Mouse (Mus musculus): ENCODE measurements at regions not wholly inside any gene's neighbourhood (a gene's known extent, or its start where the extent isn't known, plus 50 kb on each side); places are given as distances from the start of the nearest gene placed in this dataset.

DNA sequence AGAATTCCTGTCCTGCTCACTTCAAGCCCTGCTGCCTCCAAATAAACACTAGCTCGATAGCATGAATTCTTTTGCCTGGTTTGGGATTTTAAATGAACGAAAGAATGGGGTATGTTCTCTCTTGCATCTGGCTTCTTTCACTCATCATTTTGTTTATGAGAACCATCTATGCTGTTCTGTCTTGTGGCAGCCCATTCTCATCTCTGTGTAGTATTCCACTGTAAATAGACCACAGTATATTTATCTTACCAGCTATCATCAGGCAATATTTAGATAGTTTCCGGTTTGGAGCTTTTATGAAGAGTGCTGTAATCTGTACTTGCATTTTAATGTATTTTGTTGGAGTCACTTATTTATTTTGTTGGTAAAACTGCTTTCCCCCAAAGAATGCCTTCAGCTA is 222.4 kb upstream of the Rps6ka3 start:
- Histone ChIP-seq H3K27me3 (no peaks in the 10 kb centered on the region), H3K4me2 (no peak overlapping the region), H3K9me3 (replicated peaks) (no peaks in the 10 kb centered on the region), H3K4me3 (no peak overlapping the region), H3K36me3 (ENCODE audit: poor library complexity, severe bottlenecking) (no peaks in the 10 kb centered on the region), H3K9ac (no peak overlapping the region), H3K27ac (no peak overlapping the region), H3K4me1 (no peaks in the 10 kb centered on the region)
- ATAC-seq: no peak
- 78% methylated on average over 3 of the region's 3 CpGs for WGBS

DNA sequence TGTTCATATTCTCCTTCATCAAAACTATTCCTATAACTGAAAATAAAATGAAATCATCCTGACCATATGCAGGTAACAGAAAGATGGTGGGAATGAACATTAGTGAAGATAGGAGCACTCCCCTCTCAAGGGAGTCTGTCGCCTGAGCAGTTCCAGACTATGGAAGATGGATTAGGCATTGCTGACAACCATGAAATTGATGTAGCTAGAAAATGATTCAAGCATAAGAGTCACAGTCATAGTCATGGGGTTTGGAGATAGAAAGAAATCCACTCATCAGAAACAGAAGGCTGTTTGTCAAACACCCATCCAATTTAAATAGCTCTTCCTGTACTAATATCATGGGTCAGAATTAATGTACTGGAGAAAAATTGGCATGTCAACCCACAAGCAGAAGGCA is 191.2 kb upstream of the Rps6ka3 start:
- no peak for ATAC-seq
- Histone ChIP-seq H3K36me3 (ENCODE audit: poor library complexity, severe bottlenecking) (no peaks in the 10 kb centered on the region), H3K4me3 (no peak overlapping the region), H3K9ac (no peak overlapping the region), H3K4me1 (no peaks in the 10 kb centered on the region), H3K4me2 (no peak overlapping the region), H3K27ac (no peak overlapping the region), H3K27me3 (no peaks in the 10 kb centered on the region), H3K9me3 (replicated peaks) (no peaks in the 10 kb centered on the region)
- 93% methylated on average over 1 of the region's 1 CpGs for WGBS

DNA sequence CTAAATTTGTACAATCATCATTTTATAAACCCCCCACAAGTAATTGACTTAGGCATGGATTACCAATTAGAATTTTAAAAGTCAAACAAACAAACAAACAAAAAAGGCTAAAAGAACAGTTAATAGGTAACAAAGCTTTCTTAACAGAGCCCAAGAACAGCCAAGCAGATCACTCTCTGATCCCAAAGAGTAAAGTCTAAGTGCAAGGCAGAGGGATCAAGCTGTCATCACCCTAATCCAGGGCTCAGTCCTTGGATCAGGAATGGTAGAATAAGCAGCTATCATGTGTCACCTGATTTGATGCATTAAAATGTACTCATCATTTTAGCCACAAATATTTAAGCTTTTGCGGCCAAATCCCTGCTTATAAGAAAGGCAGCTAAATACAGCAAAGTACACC is 183.8 kb upstream of the Rps6ka3 start:
- no peak overlapping the region for H3K4me3 ChIP-seq
- no peaks in the 10 kb centered on the region for H3K4me1 ChIP-seq
- no peak overlapping the region for H3K27ac ChIP-seq
- no peak overlapping the region for H3K9ac ChIP-seq
- no peak overlapping the region for H3K4me2 ChIP-seq
- no peaks in the 10 kb centered on the region for H3K9me3 ChIP-seq (replicated peaks)
- no peaks in the 10 kb centered on the region for H3K36me3 ChIP-seq (ENCODE audit: poor library complexity, severe bottlenecking)
- ATAC-seq: no peak
- H3K27me3 ChIP-seq: no peaks in the 10 kb centered on the region
- WGBS: 92% methylated on average over 1 of the region's 1 CpGs

DNA sequence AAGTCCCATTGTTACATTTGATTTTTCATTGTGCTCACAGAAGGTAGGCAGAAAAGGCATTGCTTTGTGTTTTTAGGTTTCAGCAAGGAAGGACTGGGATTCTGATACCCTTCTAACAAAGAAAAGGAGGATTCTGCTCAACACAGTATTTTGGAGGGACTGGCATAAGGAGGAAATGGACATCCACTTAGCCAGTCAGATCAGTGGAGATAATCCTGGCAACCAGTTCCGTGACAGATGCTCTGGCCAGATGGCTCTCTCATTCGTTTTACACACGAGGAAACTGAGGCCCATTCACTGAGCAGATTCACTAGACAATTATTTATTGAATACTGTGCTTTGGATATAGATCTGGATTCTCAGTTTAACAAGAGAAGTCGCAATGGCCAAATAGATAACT is 178.2 kb upstream of the Rps6ka3 start:
- no peak overlapping the region for H3K9ac ChIP-seq
- H3K4me3 ChIP-seq: no peak overlapping the region
- no peaks in the 10 kb centered on the region for H3K4me1 ChIP-seq
- ATAC-seq: no peak
- no peaks in the 10 kb centered on the region for H3K9me3 ChIP-seq (replicated peaks)
- no peaks in the 10 kb centered on the region for H3K27me3 ChIP-seq
- H3K27ac ChIP-seq: no peak overlapping the region
- no peaks in the 10 kb centered on the region for H3K36me3 ChIP-seq (ENCODE audit: poor library complexity, severe bottlenecking)
- WGBS: 80% methylated on average over 4 of the region's 4 CpGs
- H3K4me2 ChIP-seq: no peak overlapping the region

DNA sequence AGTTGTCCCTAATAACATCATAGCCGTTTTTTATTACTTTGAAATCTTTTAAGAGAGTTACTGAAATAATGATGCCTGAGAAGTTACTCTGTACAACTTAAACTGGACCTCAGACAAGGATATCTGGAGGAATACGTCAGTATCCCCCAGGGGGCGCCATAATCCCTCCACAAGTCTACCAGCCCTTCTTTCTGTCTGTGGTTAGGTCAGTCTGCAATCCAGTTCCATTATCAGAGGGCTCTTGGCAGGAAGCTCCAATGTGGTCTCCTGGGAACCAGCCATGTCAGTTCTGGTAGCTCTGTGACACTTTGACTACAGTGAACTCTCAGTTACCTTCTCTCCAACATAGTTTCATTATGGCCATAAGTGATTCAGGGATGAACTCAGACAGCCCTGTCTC is 166.7 kb upstream of the Rps6ka3 start:
- Histone ChIP-seq H3K36me3 (ENCODE audit: poor library complexity, severe bottlenecking) (no peaks in the 10 kb centered on the region), H3K9ac (no peak overlapping the region), H3K27ac (no peak overlapping the region), H3K27me3 (no peaks in the 10 kb centered on the region), H3K4me2 (no peak overlapping the region), H3K9me3 (replicated peaks) (no peaks in the 10 kb centered on the region), H3K4me3 (no peak overlapping the region), H3K4me1 (no peaks in the 10 kb centered on the region)
- 17% methylated on average over 3 of the region's 3 CpGs for WGBS
- no peak for ATAC-seq

DNA sequence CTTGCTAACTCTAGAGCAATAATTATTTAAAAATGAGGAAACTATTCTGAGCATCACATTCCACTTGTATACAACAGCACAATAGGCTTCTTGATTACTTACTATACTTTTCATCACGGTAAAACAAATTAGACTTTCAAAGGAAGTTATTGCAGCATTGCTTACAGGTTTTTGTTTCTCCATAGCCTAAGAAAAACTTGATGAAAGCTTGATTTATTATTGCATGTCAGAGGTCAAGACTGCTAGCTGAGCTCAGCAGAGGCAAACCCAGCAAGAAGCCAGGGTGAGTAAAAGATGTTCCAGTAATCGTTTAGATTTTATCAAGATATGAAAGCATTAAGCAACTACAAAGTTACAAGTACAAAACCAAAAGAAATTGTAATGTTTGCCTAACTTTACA is 162.2 kb upstream of the Rps6ka3 start:
- Histone ChIP-seq H3K4me1 (no peaks in the 10 kb centered on the region), H3K9me3 (replicated peaks) (no peaks in the 10 kb centered on the region), H3K4me2 (no peak overlapping the region), H3K27ac (no peak overlapping the region), H3K27me3 (no peaks in the 10 kb centered on the region), H3K36me3 (ENCODE audit: poor library complexity, severe bottlenecking) (no peaks in the 10 kb centered on the region), H3K9ac (no peak overlapping the region), H3K4me3 (no peak overlapping the region)
- no peak for ATAC-seq
- 58% methylated on average over 2 of the region's 2 CpGs for WGBS

DNA sequence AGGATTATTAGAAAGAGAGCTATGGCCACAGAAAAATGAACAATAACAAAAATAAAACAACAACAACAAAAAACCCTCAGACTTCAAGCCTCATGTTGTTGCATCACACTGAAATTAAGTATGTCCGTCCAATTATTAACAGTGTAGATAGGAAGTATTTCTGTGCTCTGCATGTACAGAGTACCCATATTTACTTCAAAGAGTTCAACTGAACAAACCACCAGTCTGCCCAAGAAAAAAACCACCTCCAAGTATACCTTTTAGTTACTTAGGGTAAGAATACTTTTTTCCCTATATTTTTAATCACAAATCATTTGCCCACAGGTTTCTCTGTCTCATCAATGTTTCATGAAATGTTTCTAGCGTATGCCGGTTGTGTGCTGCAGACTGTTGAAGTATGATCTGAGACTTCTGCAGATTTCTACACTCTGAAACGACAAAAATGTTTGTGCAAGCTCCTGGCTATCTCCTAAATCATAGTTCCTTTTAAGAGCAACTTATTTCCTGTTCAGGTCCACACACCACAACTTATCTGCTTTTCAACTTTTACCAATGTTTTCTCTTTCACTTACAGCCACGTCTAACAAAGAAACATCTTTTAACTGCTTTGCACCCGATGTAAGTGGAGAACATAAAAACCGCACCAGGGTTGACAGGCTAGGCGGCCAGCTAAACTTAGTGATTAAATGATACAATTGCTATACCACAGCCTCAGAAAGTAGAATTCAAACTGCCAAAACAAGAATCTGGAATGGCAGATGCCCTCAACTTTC is 154.2 kb upstream of the Rps6ka3 start:
- Histone ChIP-seq H3K27ac (no peak overlapping the region), H3K36me3 (ENCODE audit: poor library complexity, severe bottlenecking) (no peaks in the 10 kb centered on the region), H3K4me1 (no peaks in the 10 kb centered on the region), H3K4me2 (no peak overlapping the region), H3K9me3 (replicated peaks) (no peaks in the 10 kb centered on the region), H3K9ac (no peak overlapping the region), H3K27me3 (no peaks in the 10 kb centered on the region; the same call in 1 of the 2 replicates), H3K4me3 (no peak overlapping the region)
- ATAC-seq: no peak
- 85% methylated on average over 8 of the region's 8 CpGs for WGBS

DNA sequence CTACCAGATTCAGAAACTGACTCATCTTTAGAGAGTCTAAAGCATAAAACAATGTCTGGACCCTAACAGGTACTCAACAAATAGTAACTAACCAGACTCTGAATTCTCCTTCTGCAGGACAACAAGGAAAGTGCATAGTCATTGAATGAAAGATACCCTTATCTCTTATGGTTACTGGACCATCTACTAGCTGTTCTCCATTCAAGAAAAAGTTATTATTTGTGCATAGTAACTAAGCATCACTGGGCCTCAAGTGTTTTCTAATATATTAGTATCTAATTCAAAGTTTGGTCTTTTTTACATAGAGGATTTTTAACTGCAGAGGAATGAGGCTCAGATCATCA is 153.7 kb upstream of the Rps6ka3 start:
- Histone ChIP-seq H3K4me3 (no peak overlapping the region), H3K4me1 (no peaks in the 10 kb centered on the region), H3K27me3 (no peaks in the 10 kb centered on the region; the same call in 1 of the 2 replicates), H3K4me2 (no peak overlapping the region), H3K9me3 (replicated peaks) (no peaks in the 10 kb centered on the region), H3K9ac (no peak overlapping the region), H3K36me3 (ENCODE audit: poor library complexity, severe bottlenecking) (no peaks in the 10 kb centered on the region), H3K27ac (no peak overlapping the region)
- ATAC-seq: no peak

DNA sequence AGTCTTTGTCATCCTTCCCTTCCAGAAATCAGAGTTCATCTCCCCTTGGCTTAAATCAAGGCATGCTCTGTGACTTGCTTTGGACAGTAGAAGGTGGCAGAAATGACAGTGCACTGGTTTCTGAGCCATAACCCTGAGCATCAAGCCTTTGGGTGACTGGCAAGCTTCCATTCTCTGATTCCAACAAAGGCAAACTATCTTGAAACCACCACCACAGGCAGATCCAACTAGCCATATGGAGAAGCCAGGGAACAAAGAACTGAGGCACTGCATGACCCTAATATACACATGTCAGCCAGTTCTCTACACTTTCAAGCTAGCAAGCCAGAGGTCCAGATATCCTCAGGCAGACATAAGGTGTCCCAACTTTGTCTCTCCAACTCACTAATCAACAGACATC is 151.2 kb upstream of the Rps6ka3 start:
- Histone ChIP-seq H3K4me2 (no peak overlapping the region), H3K4me1 (no peaks in the 10 kb centered on the region), H3K9ac (no peak overlapping the region), H3K36me3 (ENCODE audit: poor library complexity, severe bottlenecking) (no peaks in the 10 kb centered on the region), H3K9me3 (replicated peaks) (no peaks in the 10 kb centered on the region), H3K4me3 (no peak overlapping the region), H3K27ac (no peak overlapping the region), H3K27me3 (no peaks in the 10 kb centered on the region; the same call in 1 of the 2 replicates)
- no peak for ATAC-seq

DNA sequence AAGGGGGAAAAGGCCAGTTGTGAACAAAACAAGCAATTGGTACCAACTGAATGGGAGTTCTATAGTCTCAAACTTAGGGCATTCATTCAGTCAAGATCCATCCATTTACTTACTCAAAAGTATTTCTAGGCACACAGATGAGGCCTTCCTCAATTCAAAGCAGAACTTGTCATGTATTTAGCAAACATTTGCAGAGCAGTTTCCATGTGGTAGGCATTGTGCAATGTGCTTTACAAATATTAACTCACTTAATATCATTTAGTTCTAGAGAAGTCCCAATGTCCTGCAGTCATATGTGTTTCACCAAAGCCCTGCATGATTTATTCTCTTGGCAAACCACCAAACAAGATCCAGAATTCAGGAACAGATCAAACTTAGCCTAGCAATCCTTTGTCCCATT is 148.8 kb upstream of the Rps6ka3 start:
- Histone ChIP-seq H3K9ac (no peak overlapping the region), H3K9me3 (replicated peaks) (no peaks in the 10 kb centered on the region), H3K27me3 (no peaks in the 10 kb centered on the region), H3K36me3 (ENCODE audit: poor library complexity, severe bottlenecking) (no peaks in the 10 kb centered on the region), H3K4me2 (no peak overlapping the region), H3K4me3 (no peak overlapping the region), H3K27ac (no peak overlapping the region), H3K4me1 (no peaks in the 10 kb centered on the region)
- no peak for ATAC-seq

DNA sequence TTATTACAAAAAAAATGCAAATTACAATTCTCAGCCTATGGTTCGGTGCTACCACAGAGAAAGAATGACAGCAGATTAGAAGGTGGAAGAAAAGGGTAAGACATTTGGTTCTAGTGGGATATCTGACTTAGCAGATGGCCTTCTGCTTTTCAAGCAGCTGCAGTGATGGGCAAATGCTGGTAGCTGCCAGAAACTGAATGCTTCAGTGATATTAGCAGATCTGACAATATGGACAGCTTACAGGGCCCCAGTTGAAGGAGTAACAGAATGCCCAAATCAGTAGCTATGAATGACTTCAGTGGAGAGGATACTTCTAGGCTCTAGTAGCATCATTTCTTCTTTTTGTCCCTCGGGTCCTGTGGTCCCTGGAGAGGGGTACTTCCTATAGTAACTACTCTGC is 143.9 kb upstream of the Rps6ka3 start:
- ATAC-seq: no peak
- no peak overlapping the region for H3K9ac ChIP-seq
- WGBS: 71% methylated on average over 2 of the region's 2 CpGs
- no peaks in the 10 kb centered on the region for H3K27me3 ChIP-seq
- no peaks in the 10 kb centered on the region for H3K9me3 ChIP-seq (replicated peaks)
- no peaks in the 10 kb centered on the region for H3K36me3 ChIP-seq (ENCODE audit: poor library complexity, severe bottlenecking)
- no peaks in the 10 kb centered on the region for H3K4me1 ChIP-seq
- H3K4me2 ChIP-seq: no peak overlapping the region
- H3K4me3 ChIP-seq: no peak overlapping the region
- H3K27ac ChIP-seq: no peak overlapping the region

DNA sequence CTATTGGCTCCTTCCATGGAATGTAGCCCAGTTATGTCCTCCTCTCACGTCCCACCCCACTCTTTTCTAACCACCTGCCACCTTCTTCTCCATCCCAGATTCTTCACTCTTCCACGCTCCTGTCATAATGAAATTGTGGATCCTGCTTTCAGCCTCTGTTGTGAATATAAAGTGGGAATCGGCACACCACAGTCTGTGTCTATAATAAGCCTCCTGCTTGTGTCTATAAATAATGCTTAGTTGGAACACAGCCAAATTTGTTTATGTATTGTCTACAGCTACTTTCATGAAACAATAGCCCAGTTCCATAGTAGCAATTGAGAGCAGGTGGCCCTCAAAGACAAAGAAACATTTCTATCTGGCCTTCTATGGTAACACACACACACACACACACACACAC is 137.5 kb upstream of the Rps6ka3 start:
- Histone ChIP-seq H3K27ac (no peak overlapping the region), H3K4me1 (no peaks in the 10 kb centered on the region), H3K36me3 (ENCODE audit: poor library complexity, severe bottlenecking) (no peaks in the 10 kb centered on the region), H3K4me2 (no peak overlapping the region), H3K9ac (no peak overlapping the region), H3K4me3 (no peak overlapping the region), H3K27me3 (no peaks in the 10 kb centered on the region), H3K9me3 (replicated peaks) (no peaks in the 10 kb centered on the region)
- 60% methylated on average over 3 of the region's 3 CpGs for WGBS
- ATAC-seq: no peak

DNA sequence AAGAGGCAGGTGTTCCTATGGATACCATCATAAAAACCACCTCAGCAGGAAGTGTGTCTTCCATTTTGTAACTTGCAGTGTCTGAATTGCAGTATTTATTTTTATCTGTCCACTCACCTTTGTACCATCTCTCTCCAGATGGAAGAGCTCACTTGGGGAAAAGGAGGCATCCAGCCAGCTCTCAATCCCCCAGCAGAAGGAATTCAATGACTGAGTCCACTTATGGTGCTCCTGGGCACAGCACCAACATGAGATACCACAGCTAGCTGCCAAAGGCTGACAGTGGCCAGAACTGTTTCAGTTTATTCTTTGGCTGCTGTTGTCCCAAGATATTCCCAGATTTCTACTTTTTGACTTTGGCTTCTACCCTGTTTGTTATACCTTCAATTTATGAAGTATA is 136.6 kb upstream of the Rps6ka3 start:
- H3K9me3 ChIP-seq (replicated peaks): no peaks in the 10 kb centered on the region
- no peak for ATAC-seq
- no peaks in the 10 kb centered on the region for H3K36me3 ChIP-seq (ENCODE audit: poor library complexity, severe bottlenecking)
- no peak overlapping the region for H3K4me3 ChIP-seq
- H3K4me2 ChIP-seq: no peak overlapping the region
- no peak overlapping the region for H3K9ac ChIP-seq
- no peaks in the 10 kb centered on the region for H3K27me3 ChIP-seq
- H3K27ac ChIP-seq: no peak overlapping the region
- H3K4me1 ChIP-seq: no peaks in the 10 kb centered on the region
